Mouse (Mus musculus) left cerebral cortex, postnatal 25 days (tissue): ENCODE measurements around the gene Tmem189. TPM values are rescaled to one million over a fixed set of nuclear protein-coding genes. Genes with fewer than 3 reads are reported as not detected.
"Not testable (repeated sequence)": the region's sequence is repeated elsewhere in the genome, so short reads cannot be mapped to it uniquely, and the experiment has no call there.

Source experiments
- DNase-seq, 2 experiments: peaks; one replicate each; pipeline ENCODE4 v3.0.0; 2022; ENCODE audit warnings: low spot score in 2 of 2, mixed read lengths in 1 of 2
- intact Hi-C: fragments of 180-260 bp; cut with DNase I; formaldehyde crosslinking; loops from one replicate; pipeline ENCODE4 v1.15.1; 2025
- total RNA-seq, 2 experiments: library from RNA; stranded (reverse); gene quantifications; 2 replicates each; pipeline ENCODE4 v1.2.3; 2021

The Tmem189 gene
- total RNA-seq, 2 experiments from 2014 or later = 49.7 to 54.0 TPM

DNA sequence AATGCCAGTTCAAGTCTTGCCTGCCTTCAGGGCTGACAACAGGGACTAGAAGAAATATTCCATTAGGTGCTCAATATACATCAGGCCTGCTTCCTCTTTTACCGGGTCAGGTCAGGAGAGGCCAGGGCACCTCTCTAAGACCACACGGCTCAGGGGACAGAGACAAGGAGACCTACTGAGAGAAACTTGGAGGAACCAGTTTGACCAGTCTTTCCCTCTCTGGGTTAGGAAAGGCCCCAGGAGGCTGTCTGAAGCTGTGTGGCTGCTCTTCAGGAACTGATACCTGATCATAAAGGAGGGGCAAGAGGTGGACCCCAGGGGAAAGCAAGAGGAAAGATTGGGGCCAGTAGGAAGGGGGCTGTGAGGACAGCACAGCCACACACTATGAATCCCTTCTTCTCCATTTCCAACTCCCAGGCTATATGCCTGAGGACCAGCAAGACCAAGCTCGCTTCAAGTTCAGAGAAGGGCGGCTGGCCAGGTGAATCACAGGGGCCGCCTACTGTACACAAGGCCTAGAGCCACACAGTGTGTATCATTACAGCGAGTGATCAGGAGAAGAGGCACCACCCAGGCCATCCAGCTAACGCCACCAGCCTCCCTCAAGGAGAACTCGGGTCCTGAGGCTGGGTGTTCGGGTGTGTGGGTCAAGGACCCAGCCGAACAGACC lies 30.3 kb downstream of the Tmem189 start:
- intact Hi-C loops = no loop called here
- no peak for DNase-seq

DNA sequence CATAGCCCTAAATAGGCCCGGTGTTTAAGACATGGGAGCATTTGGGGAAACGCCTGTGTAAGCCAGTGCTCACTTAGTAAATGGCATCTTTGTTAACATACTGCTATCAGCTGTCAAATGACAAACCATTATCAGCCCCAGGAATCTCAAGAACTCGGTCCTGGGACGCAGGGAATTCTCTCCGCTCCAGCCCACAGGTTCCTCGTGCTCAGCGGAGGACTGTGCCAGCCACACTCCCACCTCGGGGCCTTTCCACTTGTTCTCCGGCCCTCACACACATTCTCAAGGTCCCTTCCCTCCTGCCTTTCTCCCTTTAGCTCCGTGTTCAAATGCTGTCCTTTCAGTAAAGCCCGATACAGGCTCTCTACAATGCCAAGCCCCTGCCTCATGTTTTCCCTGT lies 30.9 kb downstream of the Tmem189 start:
- intact Hi-C loops = no loop called here
- no peak for DNase-seq

DNA sequence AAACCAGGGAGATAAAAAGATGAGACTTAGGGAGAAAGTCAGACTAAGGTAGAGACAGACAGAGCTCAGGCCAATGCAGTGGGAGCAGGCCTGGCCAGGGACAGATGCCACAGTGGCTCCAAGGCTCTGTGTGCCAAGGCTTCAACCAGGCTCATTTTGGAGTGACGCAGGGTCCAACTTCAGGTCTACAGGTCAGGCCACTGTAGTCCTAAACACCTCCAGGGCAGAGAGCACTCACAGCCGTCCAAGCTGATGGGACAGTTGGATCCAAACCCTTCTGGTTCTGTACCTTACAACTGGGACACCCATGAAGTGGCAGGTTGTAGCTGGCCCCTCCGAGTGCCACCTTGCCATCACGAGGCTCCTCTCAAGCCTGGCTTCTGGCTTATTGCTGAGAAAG lies 31.6 kb downstream of the Tmem189 start:
- intact Hi-C loops = no loop called here
- DNase-seq = no peak

DNA sequence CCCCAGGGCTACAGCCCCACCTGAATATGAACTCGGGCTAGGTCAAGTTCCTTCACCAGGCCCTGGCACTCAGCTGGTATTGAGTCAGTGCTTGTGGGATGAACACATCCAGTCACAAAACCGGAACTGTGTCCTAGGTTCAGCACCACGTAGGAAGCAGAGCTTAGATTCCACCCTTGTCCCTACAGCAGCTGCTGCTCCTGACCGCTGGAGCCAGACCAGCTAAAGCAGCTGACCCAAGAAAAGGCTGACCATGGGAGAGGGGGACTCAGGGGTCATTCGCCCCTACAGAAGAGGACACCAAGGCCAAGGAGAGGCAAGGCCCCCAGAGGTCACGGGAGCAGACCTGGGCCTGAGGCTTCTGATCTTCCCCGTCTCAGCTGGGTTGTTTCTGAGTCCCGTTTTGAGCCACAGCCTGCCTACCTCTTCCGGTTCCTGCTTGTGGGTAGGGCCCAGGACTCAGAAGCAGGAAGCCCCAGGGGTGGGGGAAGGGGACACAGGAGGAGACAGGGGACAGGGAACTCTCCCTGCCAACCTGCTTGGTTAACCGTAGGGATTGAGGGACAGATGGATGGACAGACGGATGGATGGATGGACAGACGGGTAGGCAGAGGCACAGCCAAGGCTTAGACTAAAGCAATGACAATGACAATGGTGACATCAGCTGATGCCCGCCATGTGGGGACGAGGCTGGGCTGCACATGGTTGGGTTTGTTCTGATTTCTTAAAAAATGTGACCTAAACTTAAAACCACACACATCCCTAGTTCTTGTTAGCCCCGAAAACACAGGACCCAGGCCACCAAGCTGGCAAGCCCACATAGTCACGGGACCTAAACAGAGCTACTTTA lies 32.8 kb downstream of the Tmem189 start:
- DNase-seq = peak in 1 of 2 experiments; percentile 24
- intact Hi-C loops = no loop called here

DNA sequence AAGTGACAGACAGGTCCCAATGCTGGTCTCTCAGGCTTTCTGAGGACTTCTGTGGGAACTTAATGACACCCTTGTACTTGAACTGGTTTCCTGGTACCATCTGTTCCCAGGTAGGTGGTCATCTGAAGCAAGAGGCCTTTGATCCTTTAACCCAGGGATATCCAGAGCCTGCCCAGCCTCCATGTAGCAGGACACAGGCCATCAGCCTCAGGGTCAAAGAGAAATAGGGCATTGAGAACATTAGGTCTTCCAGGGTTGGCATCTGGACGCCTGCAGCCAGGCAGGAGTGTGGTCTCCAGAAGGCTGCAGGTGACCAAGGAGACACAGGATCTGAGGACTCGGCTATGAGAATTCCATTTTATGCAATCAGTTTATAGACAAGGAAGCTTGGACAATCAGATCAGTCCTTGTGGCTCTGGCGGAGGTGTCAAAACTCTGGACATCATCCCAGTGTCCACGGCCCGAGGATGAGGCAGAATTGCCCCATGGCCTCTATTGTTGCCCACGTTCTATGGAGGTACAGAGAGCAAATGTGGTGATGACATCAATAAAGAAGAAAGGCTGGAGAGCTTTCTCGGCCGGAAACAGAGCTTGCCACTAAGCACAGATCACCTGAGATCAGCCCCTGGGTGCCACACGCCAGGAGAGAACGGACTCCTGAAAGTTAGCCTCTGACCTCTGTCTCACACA lies 34.6 kb downstream of the Tmem189 start:
- no peak for DNase-seq
- intact Hi-C loops = no loop called here

DNA sequence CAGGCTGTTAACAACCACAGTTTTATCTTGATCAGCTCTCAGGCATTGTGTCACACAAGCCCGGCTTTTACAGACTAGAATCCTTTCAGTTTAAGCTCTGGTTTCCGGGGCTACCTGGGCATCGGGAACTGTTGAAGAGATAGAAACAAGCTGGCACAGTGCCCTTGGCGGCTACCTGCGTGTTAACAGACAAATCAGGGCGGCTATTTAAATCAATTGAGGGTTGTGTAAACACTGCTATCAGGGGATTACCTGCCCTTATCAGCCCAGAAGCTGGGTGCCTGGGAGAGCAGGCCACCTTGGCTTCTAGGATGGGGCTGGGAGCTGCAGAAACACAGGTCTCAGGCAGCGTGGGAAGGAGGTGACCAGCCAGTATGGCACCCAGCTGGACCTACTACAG lies 36.9 kb downstream of the Tmem189 start:
- no peak for DNase-seq
- intact Hi-C loops = no loop called here

DNA sequence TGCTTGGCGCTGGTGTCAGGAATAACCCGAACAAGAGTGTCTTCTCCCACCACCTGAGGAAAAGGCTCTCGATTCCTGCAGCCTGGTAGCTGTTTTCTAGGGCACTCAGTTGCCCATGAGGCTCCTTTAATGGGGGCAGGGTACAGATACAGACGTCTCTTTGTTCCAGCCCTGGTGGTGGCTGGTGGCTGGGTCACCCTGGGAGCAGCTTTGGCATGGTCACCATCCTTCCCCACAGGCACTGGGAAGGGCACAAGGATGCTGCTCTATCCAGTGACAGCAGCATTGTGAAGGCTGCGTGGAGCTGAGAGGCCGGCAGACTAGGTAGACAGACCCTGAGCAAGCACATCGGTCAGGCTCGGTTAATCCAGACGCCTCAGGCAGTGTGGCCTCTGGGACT lies 38.0 kb downstream of the Tmem189 start:
- intact Hi-C loops = no loop called here
- DNase-seq = peak in 1 of 2 experiments; percentile 45

DNA sequence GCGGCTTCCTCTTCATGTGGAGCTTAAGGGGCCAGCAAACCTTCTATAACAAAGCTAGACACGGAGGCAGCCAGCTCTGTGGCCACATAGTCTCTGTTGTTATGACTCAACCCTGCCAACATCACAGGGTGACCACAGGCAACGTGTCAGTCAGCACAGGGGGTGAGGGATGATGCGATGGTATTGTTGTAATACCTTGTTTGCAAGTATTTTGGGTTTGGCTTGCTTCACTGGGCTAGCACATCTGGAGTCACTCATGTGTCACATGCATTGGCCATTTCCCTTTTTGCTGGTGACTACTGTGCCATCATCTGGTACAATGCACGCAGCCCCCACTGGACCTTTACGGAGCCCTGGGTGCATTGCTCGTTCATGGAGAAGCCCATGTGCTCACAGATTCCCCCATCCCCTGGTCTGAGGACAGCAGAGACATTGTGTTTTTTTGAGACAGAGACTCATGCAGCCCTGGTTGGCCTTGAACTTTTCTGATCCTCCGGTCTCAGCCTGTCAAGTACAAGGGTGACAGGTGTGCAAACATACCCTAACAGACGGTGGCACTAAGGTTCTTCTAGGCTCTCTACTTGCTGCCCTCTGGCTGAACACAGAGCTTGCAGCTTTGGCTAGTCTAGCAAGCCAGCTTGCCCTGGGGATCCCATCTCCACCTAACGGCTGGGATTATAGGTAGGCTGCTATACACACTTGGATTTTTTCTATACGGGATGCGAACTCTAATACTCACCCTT lies 40.2 kb downstream of the Tmem189 start:
- intact Hi-C loops = no loop called here
- DNase-seq = no peak

DNA sequence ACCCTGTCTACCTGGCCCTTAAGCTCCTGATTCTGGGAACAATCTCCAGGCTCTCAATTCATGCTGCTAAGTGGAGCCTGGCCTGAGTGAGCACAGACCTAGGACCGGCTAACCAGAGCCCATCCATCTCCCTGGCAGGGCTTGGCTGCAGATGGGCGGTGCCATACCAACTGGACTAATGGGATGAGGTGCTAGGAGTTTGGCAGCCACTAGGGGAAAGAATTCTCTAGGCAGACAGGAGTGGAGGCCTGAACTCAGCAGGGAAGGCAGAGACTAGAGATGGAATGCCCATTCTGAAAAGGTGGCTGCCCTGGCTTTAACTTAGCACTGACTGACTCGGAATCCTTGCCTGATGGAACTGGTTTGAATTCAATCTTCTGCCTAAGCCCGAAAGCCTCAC lies 43.2 kb downstream of the Tmem189 start:
- no peak for DNase-seq
- intact Hi-C loops = no loop called here

DNA sequence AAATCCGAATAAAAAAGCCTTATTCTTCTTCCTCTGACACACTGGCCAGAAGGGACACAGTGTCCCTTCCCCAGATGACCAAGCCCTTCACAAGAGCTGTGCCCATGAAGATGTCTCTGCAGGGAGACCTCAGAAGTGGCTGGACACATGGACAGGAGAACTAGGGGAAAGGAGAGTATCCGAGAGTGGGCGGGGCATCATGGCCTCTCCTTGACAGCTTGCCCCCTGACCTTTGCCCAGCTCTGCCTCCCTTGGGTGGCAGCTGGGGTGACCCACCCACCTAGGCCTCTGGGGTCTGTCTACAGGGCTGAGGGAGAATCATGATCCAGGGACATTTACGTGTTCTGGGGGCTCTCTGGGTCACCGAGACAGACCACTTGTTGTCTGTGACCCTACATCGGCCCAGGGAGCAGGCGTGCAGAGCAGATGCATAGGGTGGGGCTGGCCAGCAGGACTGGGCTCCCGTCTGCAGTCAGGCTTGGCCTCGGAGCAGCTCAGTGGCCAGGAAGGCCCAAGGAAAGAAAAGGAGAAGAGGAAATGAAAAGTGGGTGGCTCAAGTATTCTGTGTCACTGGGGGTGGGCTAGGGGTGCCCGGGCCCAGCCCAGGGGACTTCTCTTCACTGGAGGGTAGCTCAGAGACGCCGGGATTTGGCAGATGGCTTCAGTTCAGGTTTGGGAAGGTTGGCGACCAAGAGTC lies 46.1 kb downstream of the Tmem189 start:
- intact Hi-C loops, DNase-seq: not testable (repeated sequence)

DNA sequence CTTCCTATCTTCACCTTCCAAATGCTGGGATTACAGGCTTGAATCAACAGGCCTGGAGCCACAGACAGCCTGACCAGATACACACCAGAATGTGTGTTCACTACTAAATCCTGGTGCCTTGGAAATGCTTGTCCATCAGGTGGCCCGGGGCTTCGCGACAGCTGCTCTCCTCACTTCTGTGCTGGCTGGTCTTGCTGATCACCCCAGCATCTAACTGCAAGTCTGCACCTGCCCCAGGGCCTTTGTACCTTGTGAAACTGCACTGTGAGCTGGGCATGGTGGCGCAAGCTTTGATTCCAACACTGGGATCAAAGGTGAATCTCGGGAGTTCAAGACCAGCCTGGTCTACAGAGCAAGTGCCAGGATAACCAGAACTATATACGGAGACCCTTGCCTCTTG lies 47.5 kb downstream of the Tmem189 start:
- intact Hi-C loops = no loop called here
- no peak for DNase-seq

DNA sequence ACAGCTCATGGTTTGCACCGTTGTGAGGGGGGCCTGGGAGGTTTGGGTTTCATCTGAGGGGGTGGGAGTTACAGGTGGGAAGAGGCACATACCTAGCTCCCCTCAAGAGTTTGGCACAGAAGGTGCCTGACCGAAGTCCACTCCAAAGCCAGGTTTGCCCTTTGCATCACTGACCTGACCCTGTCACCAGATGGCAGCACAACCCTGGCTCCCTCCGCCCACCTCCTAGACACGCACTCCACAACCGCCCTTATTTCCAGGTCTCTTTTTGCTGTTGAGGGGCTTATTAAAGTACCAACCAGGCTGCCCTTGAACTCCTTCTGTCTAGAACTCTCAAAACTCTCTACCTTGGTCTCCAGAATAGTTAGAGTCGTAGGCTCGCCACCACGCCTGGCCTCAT lies 48.3 kb downstream of the Tmem189 start:
- no peak for DNase-seq
- intact Hi-C loops = loop anchor here (2.0 kb wide), 1 partner anchor 33 kb away; no protein-coding TSS in a partner anchor

DNA sequence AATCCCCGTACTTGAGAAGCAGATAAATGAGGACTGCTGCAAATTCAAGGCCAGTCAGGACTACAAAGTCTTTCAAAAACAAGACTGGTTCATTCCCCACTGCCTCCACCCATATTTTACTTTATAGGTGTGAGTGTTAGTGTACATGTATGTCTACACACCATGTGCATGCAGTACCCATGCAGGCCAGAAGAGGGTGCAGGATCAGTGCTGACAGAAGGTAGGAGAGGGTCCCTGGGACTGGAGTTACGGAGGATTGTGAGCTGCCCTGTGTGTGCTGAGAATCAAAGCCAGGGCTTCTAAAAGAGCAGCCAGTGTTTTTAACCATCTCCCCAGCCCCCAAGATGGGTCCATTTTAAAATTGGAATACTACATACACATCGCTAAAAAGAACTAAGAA lies 49.3 kb downstream of the Tmem189 start:
- no peak for DNase-seq
- intact Hi-C loops = loop anchor here (2.0 kb wide), 1 partner anchor 35 kb away; no protein-coding TSS in a partner anchor

DNA sequence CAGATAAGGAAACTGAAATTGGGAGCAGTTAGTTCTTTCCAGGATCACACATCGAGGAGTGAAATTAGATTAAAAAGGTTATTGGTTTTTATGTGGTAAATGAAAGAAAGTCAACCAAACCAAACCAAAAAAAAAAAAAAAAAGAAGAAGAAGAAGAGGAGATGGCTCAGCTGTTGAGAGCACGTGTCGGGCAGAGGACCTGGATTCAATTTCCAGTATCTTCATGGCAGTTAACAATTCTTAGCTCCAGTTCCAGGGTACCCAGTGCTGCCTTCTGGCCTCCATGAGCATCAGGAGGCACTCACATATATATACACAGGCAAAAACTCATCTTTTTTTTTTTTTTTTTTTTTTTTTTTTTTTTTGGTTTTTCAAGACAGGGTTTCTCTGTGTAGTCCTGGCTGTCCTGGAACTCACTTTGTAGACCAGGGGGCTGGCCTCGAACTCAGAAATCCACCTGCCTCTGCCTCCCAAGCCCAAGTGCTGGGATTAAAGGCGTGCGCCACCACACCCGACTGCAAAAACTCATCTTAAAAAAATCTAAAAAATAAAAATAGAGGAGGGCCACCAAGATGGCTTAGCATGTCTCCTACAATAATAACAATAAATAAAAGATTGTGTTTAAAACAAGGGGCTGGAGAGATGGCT lies 54.6 kb downstream of the Tmem189 start:
- intact Hi-C loops = no loop called here
- no peak for DNase-seq

DNA sequence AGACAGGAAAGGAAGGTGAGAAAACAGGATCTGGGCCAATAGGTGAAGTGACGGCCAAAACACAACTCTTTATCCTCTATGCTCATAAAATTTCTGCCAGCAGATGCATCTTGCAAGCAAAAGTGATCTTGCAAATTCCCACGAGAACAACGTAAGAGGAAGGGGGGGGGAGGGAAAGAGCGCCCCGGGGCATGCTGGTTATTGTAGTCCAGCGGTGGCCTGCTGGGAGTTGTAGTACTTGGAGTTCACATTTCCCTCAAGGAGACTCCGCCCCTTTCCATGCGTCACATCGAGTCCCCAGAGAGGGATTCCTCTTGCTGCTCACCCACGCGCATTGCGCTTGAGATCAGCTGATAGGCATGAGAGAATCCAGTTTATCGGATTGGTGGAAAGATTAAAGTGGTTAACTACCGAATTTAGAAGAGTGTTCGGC lies 55.3 kb downstream of the Tmem189 start:
- intact Hi-C loops = no loop called here
- DNase-seq = peak; percentile 98 to 100

DNA sequence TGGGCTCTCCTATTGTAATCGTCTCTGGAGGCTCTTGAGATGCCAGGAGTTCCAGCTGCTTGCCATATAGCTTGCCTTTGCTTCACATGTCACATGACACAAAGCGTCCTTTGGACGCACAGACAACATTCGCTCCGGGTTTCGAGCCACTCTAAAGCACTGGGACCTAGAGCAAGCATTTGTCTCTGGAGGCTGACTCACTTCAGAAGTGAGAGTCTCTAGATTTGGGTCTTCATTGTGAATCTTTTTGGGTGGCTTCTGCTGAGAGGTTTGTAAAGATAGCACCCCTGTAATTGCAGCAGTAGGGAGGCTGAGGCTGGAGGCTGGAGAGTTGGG lies 56.1 kb downstream of the Tmem189 start:
- intact Hi-C loops = no loop called here
- DNase-seq = no peak

DNA sequence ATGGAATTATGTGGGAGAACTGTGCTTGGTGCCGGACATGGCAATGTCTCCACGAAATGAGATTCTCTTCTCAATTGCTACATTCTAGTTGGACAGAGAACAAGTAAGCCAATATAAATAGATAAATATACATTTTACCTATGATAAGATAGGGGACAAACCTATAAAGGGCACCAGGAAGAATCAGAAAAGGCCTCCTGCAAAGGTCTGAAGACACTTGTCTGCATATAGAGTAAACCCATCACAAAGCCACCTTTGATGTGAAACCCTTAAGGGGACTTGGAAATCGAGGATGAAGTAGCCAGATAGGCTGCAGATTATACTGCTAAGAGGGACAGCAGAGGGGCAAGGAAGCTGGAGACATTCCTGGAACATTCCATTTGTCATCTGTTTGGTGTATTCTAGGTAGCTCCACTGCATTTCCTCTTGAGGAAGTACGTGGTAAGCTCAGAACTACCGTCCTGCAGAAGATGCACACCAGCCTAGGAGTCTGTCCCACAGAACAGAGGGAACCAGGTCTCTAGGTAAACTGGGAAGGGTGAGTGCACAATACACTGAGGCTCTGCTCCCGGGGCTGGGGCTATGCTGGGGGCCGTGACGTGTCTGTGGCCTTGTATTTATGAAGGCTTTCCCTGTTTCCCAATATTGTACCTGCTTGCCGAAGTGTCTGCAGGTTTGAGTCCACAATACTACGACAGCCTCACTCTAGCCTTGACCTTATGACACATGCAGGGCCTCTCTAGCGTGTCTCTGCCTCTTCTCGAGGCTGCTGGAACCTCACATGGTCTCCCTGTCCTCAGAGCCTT lies 56.7 kb downstream of the Tmem189 start:
- no peak for DNase-seq
- intact Hi-C loops = no loop called here
